Mouse (Mus musculus): ENCODE data around the gene Cd2bp2.

The Cd2bp2 gene

GRCm38 (mm10) chr7:127217901-127218642 is 22.2 kb upstream of the Cd2bp2 start:
- no peak for DNase-seq (ENCODE audit: low read depth, low spot score)

GRCm38 (mm10) chr7:127217475-127217874 is 21.6 kb upstream of the Cd2bp2 start:
- no peak for DNase-seq (ENCODE audit: low read depth, low spot score)

GRCm38 (mm10) chr7:127216307-127216706 is 20.5 kb upstream of the Cd2bp2 start:
- no peak for DNase-seq (ENCODE audit: low read depth, low spot score)

- DNase-seq (ENCODE audit: low read depth, low spot score), result no peak
Measured at GRCm38 (mm10) chr7:127214981-127215871, 19.4 kb upstream of the Cd2bp2 start.

GRCm38 (mm10) chr7:127214521-127214920 is 18.7 kb upstream of the Cd2bp2 start:
- no peak for DNase-seq (ENCODE audit: low read depth, low spot score)

GRCm38 (mm10) chr7:127213930-127214329 is 18.1 kb upstream of the Cd2bp2 start:
- no peak for DNase-seq (ENCODE audit: low read depth, low spot score)

GRCm38 (mm10) chr7:127213485-127213884 is 17.6 kb upstream of the Cd2bp2 start:
- DNase-seq (ENCODE audit: low read depth, low spot score), result no peak

- DNase-seq (ENCODE audit: low read depth, low spot score), result no peak
Measured at GRCm38 (mm10) chr7:127212432-127213250, 16.8 kb upstream of the Cd2bp2 start.

GRCm38 (mm10) chr7:127211014-127211745 is 15.3 kb upstream of the Cd2bp2 start:
- no peak for DNase-seq (ENCODE audit: low read depth, low spot score)

- no peak for DNase-seq (ENCODE audit: low read depth, low spot score)
Measured at GRCm38 (mm10) chr7:127210266-127210665, 14.4 kb upstream of the Cd2bp2 start.

GRCm38 (mm10) chr7:127209851-127210250 is 14.0 kb upstream of the Cd2bp2 start:
- DNase-seq (ENCODE audit: low read depth, low spot score), result no peak

GRCm38 (mm10) chr7:127208553-127209438 is 12.9 kb upstream of the Cd2bp2 start, which contains the start of gene Mylpf:
Gene Mylpf (plus strand): TSS chr7:127208890.
- peak; percentile 86 for DNase-seq (ENCODE audit: low read depth, low spot score)

GRCm38 (mm10) chr7:127208295-127208552 is 12.4 kb upstream of the Cd2bp2 start, which contains the start of gene Tbc1d10b:
Gene Tbc1d10b (minus strand): TSS chr7:127208468.
- DNase-seq (ENCODE audit: low read depth, low spot score), result no peak

GRCm38 (mm10) chr7:127207374-127208294 is 11.8 kb upstream of the Cd2bp2 start:
- DNase-seq (ENCODE audit: low read depth, low spot score), result no peak

- DNase-seq (ENCODE audit: low read depth, low spot score), result no peak
Measured at GRCm38 (mm10) chr7:127206606-127207005, 10.8 kb upstream of the Cd2bp2 start.

- no peak for DNase-seq (ENCODE audit: low read depth, low spot score)
Measured at GRCm38 (mm10) chr7:127196484-127196883, 634 bp upstream of the Cd2bp2 start.

GRCm38 (mm10) chr7:127194633-127195029 is 1.2 kb downstream of the Cd2bp2 start:
- no peak for DNase-seq (ENCODE audit: low read depth, low spot score)

- DNase-seq (ENCODE audit: low read depth, low spot score), result no peak
Measured at GRCm38 (mm10) chr7:127194011-127194632, 1.7 kb downstream of the Cd2bp2 start.

GRCm38 (mm10) chr7:127192989-127193388 is 2.9 kb downstream of the Cd2bp2 start:
- no peak for DNase-seq (ENCODE audit: low read depth, low spot score)
